Mouse (Mus musculus) c-Kit-negative CD71-positive TER-119-positive erythroid progenitor cells, embryonic 14.5 days (primary cell): ENCODE data around the gene Sycp3.
"Not testable (repeated sequence)": the region's sequence is repeated elsewhere in the genome, so short reads cannot be mapped to it uniquely, and the experiment has no call there.

Source experiments
- DNase-seq: peaks from one replicate; pipeline ENCODE4 v3.0.0-alpha.2; 2013; ENCODE audit warnings: low read depth, low spot score

The Sycp3 gene

GRCm38 (mm10) chr10:88459502-88459992, at the start of gene Sycp3:
Gene Sycp3, plus strand, starts transcription at chr10:88459569.
- no peak for DNase-seq

- DNase-seq: no peak
Measured at GRCm38 (mm10) chr10:88409751-88410150, 49.6 kb upstream of the Sycp3 start.

GRCm38 (mm10) chr10:88412290-88412995, 46.9 kb upstream of the Sycp3 start:
- DNase-seq: no peak

GRCm38 (mm10) chr10:88417686-88418085, 41.7 kb upstream of the Sycp3 start:
- DNase-seq: no peak

DNA sequence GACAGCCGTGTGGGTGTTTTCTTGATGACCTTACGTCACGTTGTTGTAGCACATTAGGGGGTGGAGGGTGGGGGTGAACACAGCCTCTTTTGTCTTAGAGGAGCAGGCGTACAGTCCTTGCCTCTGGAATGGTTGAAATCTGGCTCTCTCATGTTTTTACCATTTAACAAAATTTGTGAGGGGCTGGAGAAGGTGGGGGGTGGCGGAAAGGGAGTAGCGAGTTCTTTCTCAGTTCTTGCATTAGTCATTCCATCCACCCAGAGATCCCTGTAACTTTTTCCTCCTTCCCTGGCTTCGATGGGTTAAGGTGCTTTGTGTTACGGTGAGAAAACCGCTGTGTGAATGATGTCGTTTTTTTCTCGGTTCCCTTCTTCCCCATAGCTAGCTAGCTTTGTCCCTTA, 39.2 kb upstream of the Sycp3 start:
- no peak for DNase-seq

DNA sequence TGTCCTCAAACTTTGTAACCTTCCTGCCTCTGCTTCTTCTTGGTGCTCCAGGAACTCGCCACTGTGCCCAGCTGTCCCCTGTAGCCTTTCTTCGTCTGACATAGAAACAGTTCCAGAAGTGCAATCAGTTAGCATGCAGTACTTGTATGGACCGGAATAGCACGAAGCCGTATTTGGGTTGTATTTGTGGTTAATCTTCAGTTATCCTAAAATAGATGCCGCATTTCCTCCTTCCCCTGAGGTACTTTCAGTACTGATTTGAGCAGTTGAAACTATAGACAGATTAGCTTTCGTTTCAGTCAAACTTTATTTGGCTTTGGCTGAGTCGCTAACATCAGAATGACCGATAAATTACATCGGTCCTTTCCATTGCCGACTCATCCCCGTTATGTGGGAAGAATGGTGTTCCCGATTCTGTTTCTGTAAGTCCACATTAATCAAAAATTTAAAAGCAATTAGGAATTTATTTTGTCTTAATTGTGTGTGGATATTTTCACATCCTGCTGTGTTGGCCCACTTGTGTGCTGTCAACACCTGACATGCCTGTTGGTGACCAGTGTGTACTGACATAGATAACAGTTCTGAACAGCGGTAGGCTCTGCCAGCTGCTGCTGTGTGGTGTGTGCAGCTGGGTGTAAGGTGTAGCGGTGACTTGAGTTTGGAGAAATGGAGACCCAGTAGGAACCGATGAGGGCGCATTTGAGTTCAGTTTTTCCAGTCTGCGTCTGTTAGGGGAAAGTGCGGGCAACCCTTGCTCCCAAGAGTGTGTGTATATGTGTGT, 38.5 kb upstream of the Sycp3 start:
- DNase-seq: no peak

- DNase-seq: peak; percentile 39
Measured at GRCm38 (mm10) chr10:88426158-88426816, 33.1 kb upstream of the Sycp3 start.

DNA sequence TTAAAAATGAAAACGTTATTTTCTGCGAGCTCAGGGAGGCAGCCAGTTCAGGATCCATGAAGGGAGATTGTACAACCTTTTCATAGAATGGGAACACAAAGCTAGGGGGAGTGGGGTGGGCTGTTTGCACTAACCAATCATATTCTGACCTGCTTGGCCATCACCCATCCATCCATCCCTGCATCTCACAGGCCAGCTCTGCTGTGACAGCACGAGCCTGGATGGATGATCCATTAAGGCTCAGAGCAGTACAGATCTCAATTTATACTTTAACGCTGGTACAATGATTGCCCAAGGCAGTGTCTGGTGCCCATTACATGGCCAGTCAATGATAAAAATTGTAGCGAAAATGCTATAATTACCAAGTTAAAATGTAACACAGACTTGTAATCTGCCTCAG, 32.5 kb upstream of the Sycp3 start:
- DNase-seq: no peak

DNA sequence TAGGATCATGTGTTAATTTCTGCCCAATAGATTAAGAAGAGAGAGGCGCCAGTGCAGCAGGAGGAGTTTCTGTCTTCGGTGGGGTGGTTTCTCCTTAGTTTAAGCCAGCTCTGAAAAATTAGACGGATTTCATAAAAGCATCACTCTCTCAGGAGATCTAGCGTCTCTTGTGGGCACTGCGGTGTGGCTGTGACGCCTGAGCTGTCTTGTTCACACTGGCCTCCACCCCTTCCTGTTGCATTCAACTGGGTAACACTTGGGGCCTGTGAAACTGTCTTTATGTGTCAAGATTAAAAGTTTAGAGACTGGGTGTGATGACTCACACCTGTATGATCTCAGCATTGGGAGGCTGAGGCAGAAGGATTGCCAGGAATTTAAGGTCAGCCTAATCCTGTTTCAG, 31.4 kb upstream of the Sycp3 start:
- no peak for DNase-seq

DNA sequence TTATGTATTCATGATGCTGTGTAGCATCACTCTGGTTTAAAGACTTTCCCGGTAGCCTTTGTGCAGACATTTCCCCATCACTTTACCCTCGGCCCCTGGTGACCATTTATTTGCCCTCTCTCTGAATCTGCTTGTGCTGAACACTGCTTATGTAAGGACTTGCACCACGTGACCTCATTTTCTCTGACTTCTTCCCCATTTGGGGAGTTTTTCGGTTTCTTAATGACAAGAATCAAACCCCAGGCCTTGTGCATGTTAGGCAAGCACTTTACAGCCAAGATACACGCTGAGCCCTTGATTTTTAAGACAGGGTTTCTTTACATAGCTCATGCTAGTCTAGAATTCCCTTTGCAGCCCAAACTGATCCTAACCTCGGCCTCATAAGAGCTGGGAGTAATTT, 18.1 kb upstream of the Sycp3 start:
- DNase-seq: no peak

DNA sequence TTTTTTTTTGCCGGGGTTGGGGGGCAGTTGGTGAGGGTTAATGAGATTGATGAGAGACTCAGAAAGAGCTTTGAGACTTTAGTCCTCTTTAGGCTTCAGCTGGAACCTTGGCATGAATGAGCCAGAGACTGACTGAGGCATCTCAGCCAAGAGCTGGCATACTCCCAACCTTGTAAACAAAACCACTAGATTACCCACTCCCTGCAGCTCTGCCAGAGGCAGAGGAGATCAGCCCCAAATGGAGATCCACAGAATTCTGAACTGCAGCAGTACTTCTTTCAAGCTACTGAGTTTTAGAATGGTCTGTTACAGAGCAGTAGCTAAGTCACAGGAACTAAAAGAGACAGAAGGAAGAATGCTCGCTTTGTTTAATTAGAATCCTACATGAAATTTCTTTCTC, 8.1 kb upstream of the Sycp3 start:
- DNase-seq: no peak

- no peak for DNase-seq
Measured at GRCm38 (mm10) chr10:88451990-88452389, 7.4 kb upstream of the Sycp3 start.

DNA sequence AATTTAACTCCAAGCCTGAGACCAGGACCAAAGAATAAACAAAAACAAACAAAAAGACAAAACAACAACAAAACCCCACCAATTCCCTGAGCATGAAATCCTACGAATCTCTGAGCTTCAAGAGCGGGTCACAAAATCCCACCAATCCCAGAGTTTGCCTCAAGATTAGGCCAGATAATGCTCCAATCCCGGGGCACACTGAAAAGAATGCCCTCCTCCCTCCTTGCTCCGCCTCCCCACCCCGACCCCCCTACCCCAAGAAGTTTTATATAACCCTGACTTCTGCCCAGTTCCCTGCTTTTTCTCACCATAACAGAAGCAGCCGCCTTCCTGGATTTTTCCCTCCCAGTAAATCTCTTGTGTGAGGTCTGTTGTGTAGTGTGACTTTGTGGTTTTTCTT, 1.6 kb upstream of the Sycp3 start:
- no peak for DNase-seq

DNA sequence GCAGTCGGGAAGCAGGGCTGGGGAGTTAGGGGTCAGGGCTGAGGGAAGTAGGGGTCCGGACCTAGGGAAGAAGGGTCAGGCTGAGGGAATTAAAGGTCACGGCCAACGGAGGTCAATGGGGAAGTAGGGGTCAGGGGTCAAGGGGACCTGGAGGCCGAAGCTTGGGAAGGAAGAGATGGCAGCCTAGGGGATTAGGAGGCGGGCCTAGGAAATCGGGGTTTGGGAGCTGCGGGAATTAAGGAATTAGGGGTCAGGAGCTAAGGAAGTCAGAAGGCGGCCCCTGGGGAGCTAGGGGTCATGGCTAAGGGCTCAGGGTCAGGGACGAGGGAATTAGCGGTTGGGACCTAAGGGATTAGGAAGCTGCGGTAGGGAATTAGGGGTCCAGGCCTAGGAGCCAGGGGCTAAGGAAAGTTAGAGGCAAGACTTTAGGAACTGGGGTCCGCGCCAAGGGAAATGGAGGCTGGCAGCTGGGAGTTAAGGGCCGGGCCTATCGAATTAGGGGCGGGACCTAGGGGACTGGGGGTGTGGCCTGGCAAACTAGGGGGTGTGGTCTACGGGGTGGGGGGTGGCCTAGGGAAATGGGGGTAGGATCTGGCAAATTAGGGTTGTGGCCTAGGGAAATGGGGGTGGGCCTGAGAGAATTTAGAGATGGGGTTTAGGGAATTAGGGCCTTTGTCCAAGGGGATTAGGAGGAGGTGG, 902 bp downstream of the Sycp3 start:
- no peak for DNase-seq

- DNase-seq: not testable (repeated sequence)
Measured at GRCm38 (mm10) chr10:88482866-88483265, 23.5 kb downstream of the Sycp3 start.

DNA sequence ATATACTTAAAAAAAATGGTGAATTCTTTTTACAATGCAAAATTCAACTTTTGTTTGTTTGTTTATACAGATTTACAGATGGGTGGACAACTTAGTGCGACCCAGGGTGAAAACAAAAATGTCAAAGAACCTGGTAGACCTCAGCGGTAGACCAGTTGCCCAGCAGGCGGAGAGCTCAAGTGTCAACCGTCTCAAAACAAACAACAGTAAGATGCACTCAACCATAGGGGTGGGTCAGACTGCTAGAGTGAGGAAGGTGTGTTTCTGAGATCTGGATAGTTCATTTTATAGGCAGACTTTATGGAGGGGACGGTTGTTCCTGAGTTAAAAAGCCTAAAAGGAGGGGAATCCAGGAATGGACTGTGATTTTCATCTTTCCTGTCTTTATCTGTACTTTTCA, 29.3 kb downstream of the Sycp3 start:
- DNase-seq: no peak

DNA sequence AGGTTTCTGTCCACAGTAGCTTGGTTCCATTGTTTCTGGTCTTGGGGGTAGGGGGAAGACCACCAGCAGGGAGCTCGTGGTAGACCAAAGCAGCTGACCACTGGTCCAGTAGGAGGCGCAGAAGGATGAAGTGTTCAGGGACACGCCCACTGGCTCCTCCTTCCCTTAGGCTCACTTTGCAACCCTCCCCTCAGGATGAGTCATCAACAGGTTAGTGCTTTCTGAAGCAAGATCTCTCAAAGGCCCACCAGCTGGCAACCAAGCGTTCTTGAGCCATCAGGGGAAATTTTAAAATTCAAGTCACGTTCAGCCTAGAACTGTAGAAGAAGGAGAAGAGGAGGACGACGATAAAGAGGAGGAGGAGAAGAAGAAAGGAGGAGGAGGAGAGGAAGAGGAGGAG, 32.3 kb downstream of the Sycp3 start:
- DNase-seq: no peak

- no peak for DNase-seq
Measured at GRCm38 (mm10) chr10:88492658-88493057, 33.3 kb downstream of the Sycp3 start.

- DNase-seq: no peak
Measured at GRCm38 (mm10) chr10:88494959-88495587, 35.7 kb downstream of the Sycp3 start.

DNA sequence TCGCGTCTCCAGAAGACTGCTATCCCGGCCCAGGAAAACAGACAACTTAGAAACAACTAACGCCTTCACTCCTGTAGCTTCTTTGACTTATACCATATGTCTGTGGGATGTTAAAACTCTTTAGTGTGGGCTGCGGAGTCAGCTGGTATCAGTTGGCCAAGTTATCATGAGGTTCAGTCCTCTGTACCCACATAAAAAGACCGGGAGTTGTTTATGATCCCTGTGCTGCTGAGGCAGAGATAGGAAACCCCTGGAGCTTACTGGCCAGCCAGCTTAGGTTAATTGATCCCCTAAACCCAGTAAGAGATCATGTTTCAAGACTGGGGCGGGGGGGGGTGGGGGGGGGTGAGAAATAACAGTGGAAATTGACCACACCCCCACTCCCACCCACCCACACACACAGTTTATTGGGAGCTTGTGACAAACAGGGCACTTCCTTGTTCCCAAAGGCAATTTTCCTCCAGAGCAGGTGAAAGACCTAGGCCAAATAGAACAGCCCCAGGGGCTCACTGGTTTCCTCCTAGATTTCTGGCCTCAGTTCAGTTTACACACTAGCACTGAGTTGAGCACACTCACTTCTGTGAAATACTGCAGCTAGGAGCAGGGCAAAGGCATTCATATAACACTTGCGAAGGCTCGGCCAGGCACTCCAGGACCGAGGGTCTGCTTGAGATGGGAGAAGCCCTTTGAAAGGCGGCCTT, 37.6 kb downstream of the Sycp3 start:
- no peak for DNase-seq

DNA sequence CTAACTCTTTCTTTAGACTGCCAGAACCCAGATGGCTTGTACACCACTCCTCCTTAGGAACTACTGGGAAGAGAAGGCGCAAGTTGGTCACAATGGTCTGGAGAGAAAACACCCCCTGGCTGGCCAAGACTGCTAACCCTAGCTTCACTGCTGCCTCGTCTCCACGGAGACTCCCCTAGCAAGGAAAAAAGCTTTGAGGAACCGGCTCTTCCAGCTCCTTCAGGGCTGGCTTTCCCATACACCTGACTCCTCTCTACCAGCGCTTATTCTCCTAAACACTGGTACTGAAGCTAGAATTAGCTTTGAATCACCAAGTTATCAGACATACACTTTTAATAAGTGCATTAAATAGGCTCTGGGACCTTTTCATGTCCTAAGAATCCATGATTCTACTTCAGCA, 40.6 kb downstream of the Sycp3 start:
- DNase-seq: no peak
